Mouse (Mus musculus) E14TG2a.4 (cell line): ENCODE measurements around the gene Gm49394.

ENCODE experiments used
- CTCF ChIP-seq: conservative IDR thresholded peaks from 2 replicates; pipeline ENCODE4 v1.5.1; 2014; ENCODE audit warnings: low read length
- NANOG ChIP-seq: IDR thresholded peaks from 2 replicates; pipeline ENCODE4 v1.6.1; 2014; ENCODE audit warnings: borderline replicate concordance, low read length, mixed read lengths

DNA sequence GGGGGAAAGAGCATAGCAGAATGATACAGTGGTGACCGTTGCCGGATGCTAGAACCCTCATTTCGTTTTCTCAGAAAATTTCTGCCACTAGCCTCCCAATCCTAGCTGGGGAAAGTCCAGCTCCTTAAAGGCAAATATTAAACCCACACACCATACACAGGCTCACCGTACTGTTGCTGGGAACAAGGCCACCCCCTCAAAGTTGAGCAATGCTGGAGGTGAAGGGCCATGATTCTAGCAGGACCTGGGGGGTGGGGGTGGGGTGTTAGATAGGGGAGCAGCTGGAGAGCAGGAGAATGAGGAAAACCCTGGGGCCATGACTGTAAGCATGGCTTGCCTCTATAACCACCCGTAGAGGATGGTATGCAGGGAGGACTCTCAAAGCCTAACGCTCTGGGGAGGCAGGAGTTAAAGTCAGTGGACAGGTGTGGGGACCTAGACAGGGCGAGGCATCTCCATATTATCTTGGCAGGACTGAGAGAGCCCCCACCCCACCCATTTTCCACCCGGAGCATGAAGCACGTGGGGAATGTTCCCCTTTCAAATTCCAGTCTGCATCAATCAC is 5.2 kb downstream of the Gm49394 start:
- no peak for TF ChIP-seq CTCF
- TF ChIP-seq NANOG: no peak
